Mouse (Mus musculus): ENCODE measurements around the gene Gm5771. TPM values are rescaled to one million over a fixed set of nuclear protein-coding genes. Genes with fewer than 3 reads are reported as not detected.
"Not testable (repeated sequence)": the region's sequence is repeated elsewhere in the genome, so short reads cannot be mapped to it uniquely, and the experiment has no call there.

Gm5771 gene
- total RNA-seq (2017): not detected in 2 replicates

- ATAC-seq (replicated peaks; ENCODE audit: low read depth, poor library complexity, severe bottlenecking): not testable (repeated sequence)
Measured at GRCm38 (mm10) chr6:41392056-41392455, at the start of gene Gm5771. Gene Gm5771, plus strand, starts transcription at chr6:41392356.

GRCm38 (mm10) chr6:41353932-41354331 lies 38.2 kb upstream of the Gm5771 start, which contains the start of gene Try10:
Gene Try10, plus strand, starts transcription at chr6:41354105.
- no peak for ATAC-seq (replicated peaks; ENCODE audit: low read depth, poor library complexity, severe bottlenecking)

- peak; percentile 56; the same call in 1 of the 2 replicates for ATAC-seq (replicated peaks; ENCODE audit: low read depth, poor library complexity, severe bottlenecking)
Measured at GRCm38 (mm10) chr6:41373772-41374171, 18.4 kb upstream of the Gm5771 start.

- not testable (repeated sequence) for ATAC-seq (replicated peaks; ENCODE audit: low read depth, poor library complexity, severe bottlenecking)
Measured at GRCm38 (mm10) chr6:41377578-41377977, 14.6 kb upstream of the Gm5771 start, which contains the start of gene Prss3. Gene Prss3, minus strand, starts transcription at chr6:41377678.

- ATAC-seq (replicated peaks; ENCODE audit: low read depth, poor library complexity, severe bottlenecking): no peak
Measured at GRCm38 (mm10) chr6:41386781-41387180, 5.4 kb upstream of the Gm5771 start.

GRCm38 (mm10) chr6:41391640-41392039 lies 516 bp upstream of the Gm5771 start:
- not testable (repeated sequence) for ATAC-seq (replicated peaks; ENCODE audit: low read depth, poor library complexity, severe bottlenecking)

GRCm38 (mm10) chr6:41442261-41442660 lies 50.1 kb downstream of the Gm5771 start:
- ATAC-seq (replicated peaks; ENCODE audit: low read depth, poor library complexity, severe bottlenecking): not testable (repeated sequence)

GRCm38 (mm10) chr6:41446045-41446444 lies 53.9 kb downstream of the Gm5771 start, which contains the start of gene Gm10334:
Gene Gm10334, minus strand, starts transcription at chr6:41446145.
- not testable (repeated sequence) for ATAC-seq (replicated peaks; ENCODE audit: low read depth, poor library complexity, severe bottlenecking)

Other genes with a start within 250 kb of the Gm5771 start
- not detected in 2 replicates for gene Try4, start 90.1 kb upstream of the Gm5771 start, total RNA-seq (2017)
- not detected in 2 replicates for gene Try5, start 75.5 kb upstream of the Gm5771 start, total RNA-seq (2017)
- not detected in 2 replicates for gene Try10, start 38.3 kb upstream of the Gm5771 start, total RNA-seq (2017)
- gene Prss3, start 14.7 kb upstream of the Gm5771 start, total RNA-seq (2017): not detected in 2 replicates
- not detected in 2 replicates for gene Gm10334, start 53.8 kb downstream of the Gm5771 start, total RNA-seq (2017)
- not detected in 2 replicates for gene Prss1, start 66.6 kb downstream of the Gm5771 start, total RNA-seq (2017)
- gene Prss2, start 129.4 kb downstream of the Gm5771 start, total RNA-seq (2017): not detected in 2 replicates
- gene Ephb6, start 213.1 kb downstream of the Gm5771 start, total RNA-seq (2017): 3.2 and 6.5 TPM in 2 replicates
- not detected in 2 replicates for gene Trpv6, start 244.0 kb downstream of the Gm5771 start, total RNA-seq (2017)

All from common myeloid progenitor, adult 5-6 weeks (primary cell).